Mouse (Mus musculus) testis, adult 2 months (tissue): ENCODE measurements around the gene Fkbp4. TPM values are rescaled to one million over a fixed set of nuclear protein-coding genes. Genes with fewer than 3 reads are reported as not detected.

Experiments
- H3K27ac ChIP-seq: fragments of 200-500 bp; 2 replicates; pipeline ENCODE4 v1.5.1; 2012; ENCODE audit warnings: low read depth, low read length; ENCODE audit not compliant: control insufficient read depth, insufficient read depth
- H3K27me3 ChIP-seq: fragments of 200-500 bp; 2 replicates; pipeline ENCODE4 v1.6.1; 2012; ENCODE audit warnings: mild to moderate bottlenecking, low read length, moderate library complexity; ENCODE audit not compliant: control insufficient read depth, insufficient read depth
- H3K36me3 ChIP-seq: fragments of 200-500 bp; 2 replicates; pipeline ENCODE4 v1.6.1; 2012; ENCODE audit warnings: mild to moderate bottlenecking, low read length; ENCODE audit not compliant: control insufficient read depth, insufficient read depth
- H3K4me1 ChIP-seq: fragments of 200-500 bp; 2 replicates; pipeline ENCODE4 v1.6.1; 2012; ENCODE audit warnings: low read length; ENCODE audit not compliant: control insufficient read depth, insufficient read depth
- H3K4me3 ChIP-seq: fragments of 200-500 bp; 2 replicates; pipeline ENCODE4 v1.5.1; 2012; ENCODE audit warnings: low read depth, mild to moderate bottlenecking, low read length, moderate library complexity, mixed read lengths; ENCODE audit not compliant: control insufficient read depth
- CTCF ChIP-seq: fragments of 200-500 bp; IDR thresholded peaks from 2 replicates; pipeline ENCODE4 v1.5.1; 2012; ENCODE audit warnings: low read depth, mild to moderate bottlenecking, inconsistent platforms, low read length, moderate library complexity; ENCODE audit not compliant: control insufficient read depth, insufficient read depth, insufficient replicate concordance
- POLR2A ChIP-seq: fragments of 200-500 bp; IDR thresholded peaks from 2 replicates; pipeline ENCODE4 v1.6.1; 2012; ENCODE audit warnings: low read depth, mild to moderate bottlenecking, inconsistent platforms, low read length, moderate library complexity; ENCODE audit not compliant: control insufficient read depth
- polyA plus RNA-seq: library from polyadenylated mRNA; depleted of rRNA; stranded (reverse); fragments of >200 nt; gene quantifications from 2 replicates; pipeline ENCODE4 v1.2.3, GENCODE M21; 2012

Fkbp4 gene
- polyA plus RNA-seq, 1 experiment: 342 TPM

GRCm38 (mm10) chr6:128436356-128437005 lies 2.0 kb downstream of the Fkbp4 start:
- Histone ChIP-seq H3K36me3 (peaks cover 3% of the 10 kb centered on the region), H3K27ac (no peak overlapping the region), H3K4me3 (peak overlapping the region; percentile 4; the same call in 1 of the 2 replicates), H3K4me1 (peaks cover 3% of the 10 kb centered on the region; the same call in 1 of the 2 replicates), H3K27me3 (no peaks in the 10 kb centered on the region)
- TF ChIP-seq POLR2A: no peak
- TF ChIP-seq CTCF: no peak

- Histone ChIP-seq H3K4me1 (peaks cover 3% of the 10 kb centered on the region; the same call in 1 of the 2 replicates), H3K36me3 (peaks cover 3% of the 10 kb centered on the region), H3K27ac (0 out of 2 replicates have a peak overlapping the region, but pooled peaks have one; percentile 35), H3K27me3 (no peaks in the 10 kb centered on the region), H3K4me3 (no peak overlapping the region)
- TF ChIP-seq CTCF (no peak), POLR2A (no peak)
These were observed 3.0 kb downstream of the Fkbp4 start for GRCm38 (mm10) chr6:128435474-128435873.

GRCm38 (mm10) chr6:128433566-128433965 lies 4.9 kb downstream of the Fkbp4 start:
- Histone ChIP-seq H3K4me1 (peaks cover 3% of the 10 kb centered on the region; the same call in 1 of the 2 replicates), H3K27me3 (no peaks in the 10 kb centered on the region), H3K36me3 (peaks cover 3% of the 10 kb centered on the region), H3K27ac (no peak overlapping the region), H3K4me3 (no peak overlapping the region)
- TF ChIP-seq CTCF (no peak), POLR2A (no peak)

- no peak for TF ChIP-seq CTCF
- TF ChIP-seq POLR2A: no peak
These were observed 6.0 kb downstream of the Fkbp4 start for GRCm38 (mm10) chr6:128432356-128432915.

GRCm38 (mm10) chr6:128429826-128430225 lies 8.7 kb downstream of the Fkbp4 start:
- no peak for TF ChIP-seq CTCF
- TF ChIP-seq POLR2A: no peak
- Histone ChIP-seq H3K4me3 (no peak overlapping the region), H3K36me3 (peaks cover 3% of the 10 kb centered on the region), H3K27ac (no peak overlapping the region), H3K27me3 (no peaks in the 10 kb centered on the region), H3K4me1 (peaks cover 2% of the 10 kb centered on the region)

More at GRCm38 (mm10) chr6:128432356-128432915, 6.0 kb downstream of the Fkbp4 start:
- Histone ChIP-seq H3K36me3 (peaks cover 3% of the 10 kb centered on the region), H3K4me1 (peaks cover 2% of the 10 kb centered on the region; the same call in 1 of the 2 replicates), H3K27me3 (no peaks in the 10 kb centered on the region), H3K27ac (no peak overlapping the region), H3K4me3 (no peak overlapping the region)

GRCm38 (mm10) chr6:128429300-128429699 lies 9.2 kb downstream of the Fkbp4 start:
- Histone ChIP-seq H3K4me3 (no peak overlapping the region), H3K36me3 (peaks cover 3% of the 10 kb centered on the region), H3K27me3 (no peaks in the 10 kb centered on the region), H3K27ac (no peak overlapping the region), H3K4me1 (peaks cover 2% of the 10 kb centered on the region)
- TF ChIP-seq CTCF (no peak), POLR2A (no peak)

- no peaks in the 10 kb centered on the region; the same call in 1 of the 2 replicates for H3K36me3 ChIP-seq
- TF ChIP-seq POLR2A (no peak), CTCF (no peak)
- H3K27me3 ChIP-seq: no peaks in the 10 kb centered on the region
- peaks cover 4% of the 10 kb centered on the region for H3K4me1 ChIP-seq
- H3K27ac ChIP-seq: no peak overlapping the region
- H3K4me3 ChIP-seq: no peak overlapping the region
These were observed 10.9 kb downstream of the Fkbp4 start for GRCm38 (mm10) chr6:128427571-128427970.
